Mouse (Mus musculus): ENCODE data around the gene Pmepa1.

DNA sequence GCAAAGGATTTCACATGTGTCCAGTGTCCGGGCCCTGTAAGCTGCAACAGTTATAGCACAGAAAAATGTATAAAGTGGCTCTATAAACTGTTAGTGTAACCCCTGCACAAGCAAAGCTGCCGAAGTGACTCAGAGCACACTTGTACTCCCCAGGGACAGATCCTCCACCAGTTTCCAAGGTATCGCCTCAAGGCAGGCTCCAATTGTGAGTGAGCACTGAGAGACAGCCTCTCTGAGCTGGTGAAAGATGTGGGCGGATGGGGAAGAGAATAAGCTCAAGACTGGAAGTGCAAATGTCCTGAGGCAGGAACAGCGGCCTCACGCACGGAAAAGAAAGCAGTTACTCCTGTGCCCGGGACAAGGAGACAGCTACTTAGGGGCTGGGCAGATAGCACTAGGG is 26.4 kb downstream of the Pmepa1 start:
- TF ChIP-seq TAL1 (IDR thresholded peaks at IDR 0.05; ENCODE audit: low read length): no peak
- no peak for TF ChIP-seq GATA1 (IDR thresholded peaks at IDR 0.05; ENCODE audit: low read length)

Data from erythroblast, embryonic 14.5 days (primary cell).